Mouse (Mus musculus) naive thymus-derived CD4-positive, alpha-beta T cell, adult 2 months (primary cell): ENCODE measurements around the gene Zfyve27.

ENCODE experiments used
- DNase-seq: peaks from one replicate; pipeline ENCODE4 v3.0.0-alpha.2; 2011; ENCODE audit warnings: low read depth

Zfyve27 gene

DNA sequence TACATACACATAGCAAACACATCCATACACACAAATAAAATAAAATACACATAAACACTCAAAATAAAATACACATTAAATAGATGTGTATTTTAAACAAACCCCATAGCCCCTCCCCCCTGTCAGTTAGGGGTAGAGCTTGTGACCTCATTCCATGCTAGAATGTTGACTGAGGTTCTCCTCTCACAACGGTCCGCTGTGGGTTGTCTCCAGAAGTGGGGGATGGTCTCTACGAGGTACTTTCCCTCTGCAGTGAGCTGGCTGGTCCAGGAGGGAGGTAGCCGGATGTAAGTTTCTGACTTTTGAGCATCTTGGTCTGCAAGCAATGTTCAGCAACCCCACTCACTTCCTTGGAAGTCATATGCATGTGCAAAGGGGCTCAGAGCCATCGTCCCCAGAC lies at the start of gene Zfyve27:
Zfyve27 (plus strand) TSS at position 188 of the 400 bp plus-strand sequence.
- no peak for DNase-seq

DNA sequence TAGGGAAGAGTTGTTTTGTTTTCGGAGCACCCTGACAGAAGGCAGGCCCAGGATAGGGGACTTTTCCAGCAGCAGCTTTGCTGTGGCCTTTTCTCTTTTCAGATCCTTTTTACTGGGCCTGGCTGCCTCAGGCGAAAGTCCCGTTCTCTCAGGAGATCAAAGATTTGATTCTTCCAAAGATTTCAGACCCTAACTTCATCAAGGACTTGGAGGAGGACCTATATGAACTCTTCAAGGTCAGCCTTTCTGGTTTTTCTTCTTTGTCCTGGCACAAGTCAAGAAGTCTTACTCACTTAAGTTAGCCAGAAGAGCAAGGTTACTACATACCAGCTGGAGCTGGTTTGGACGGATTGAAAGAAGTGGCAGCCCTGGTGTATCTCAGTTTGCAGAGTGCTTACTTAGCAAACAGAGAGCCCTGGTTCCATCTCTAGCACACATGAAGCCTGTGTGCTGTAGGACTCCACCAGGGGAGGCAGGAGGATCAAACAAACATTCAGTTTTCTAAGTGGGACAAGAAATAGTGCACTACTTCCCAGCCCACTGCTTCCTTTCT lies 47.9 kb upstream of the Zfyve27 start:
- no peak for DNase-seq

DNA sequence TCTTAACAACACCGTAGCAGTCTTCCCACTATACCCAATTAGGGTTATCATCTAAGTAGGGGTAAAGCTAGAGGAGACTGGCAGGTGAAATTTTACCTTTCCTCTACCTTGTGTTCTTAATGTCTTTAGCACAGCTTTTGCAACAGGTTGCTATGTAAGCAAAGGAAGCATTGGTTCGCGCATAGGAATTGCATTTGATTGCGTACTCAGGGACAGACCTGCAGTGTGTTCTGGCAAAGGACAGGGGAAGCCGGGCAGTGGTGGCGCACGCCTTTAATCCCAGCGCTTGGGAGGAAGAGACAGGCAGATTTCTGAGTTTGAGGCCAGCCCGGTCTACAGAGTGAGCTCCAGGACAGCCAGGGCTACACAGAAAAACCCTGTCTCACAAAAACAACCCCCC lies 45.6 kb upstream of the Zfyve27 start:
- no peak for DNase-seq

DNA sequence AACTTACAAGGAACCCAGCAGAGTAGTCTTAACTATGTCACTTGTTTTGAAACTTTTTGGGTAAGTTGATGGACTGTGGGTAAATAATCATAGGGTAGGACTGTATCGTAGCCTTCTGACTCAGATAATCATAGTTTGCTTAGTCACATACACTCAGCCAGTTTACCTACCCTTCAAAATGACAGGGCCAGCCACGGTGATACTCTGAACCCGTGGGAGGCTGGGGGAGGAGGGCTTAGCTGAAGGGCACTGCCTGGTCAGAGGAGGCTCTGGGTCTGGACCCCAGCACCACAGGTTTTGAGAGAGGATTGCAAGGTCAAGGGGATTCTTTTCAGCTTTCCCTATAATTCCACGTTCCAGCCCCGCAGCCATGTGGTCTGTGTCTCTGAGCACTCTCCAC lies 45.2 kb upstream of the Zfyve27 start:
- no peak for DNase-seq

DNA sequence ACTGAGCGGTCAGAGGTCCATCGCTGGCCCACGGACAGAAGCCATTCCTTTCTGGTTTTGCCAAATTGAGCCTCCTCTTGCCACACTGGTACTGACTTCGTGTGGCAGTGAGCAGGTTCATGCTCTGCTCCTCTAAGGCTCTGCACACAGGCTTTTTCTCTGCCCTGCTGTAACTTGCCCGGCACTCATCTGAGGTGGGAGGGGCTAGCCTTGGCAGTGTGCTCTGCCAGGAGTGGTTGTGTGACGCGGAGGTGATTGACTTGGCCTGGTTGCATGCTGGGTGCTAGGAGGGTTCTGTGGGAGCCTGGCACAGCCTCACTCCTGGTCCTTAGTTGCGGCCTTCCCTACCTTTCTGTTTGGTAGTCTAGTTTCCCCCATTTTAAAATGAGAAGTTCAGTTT lies 43.3 kb upstream of the Zfyve27 start:
- DNase-seq = no peak

DNA sequence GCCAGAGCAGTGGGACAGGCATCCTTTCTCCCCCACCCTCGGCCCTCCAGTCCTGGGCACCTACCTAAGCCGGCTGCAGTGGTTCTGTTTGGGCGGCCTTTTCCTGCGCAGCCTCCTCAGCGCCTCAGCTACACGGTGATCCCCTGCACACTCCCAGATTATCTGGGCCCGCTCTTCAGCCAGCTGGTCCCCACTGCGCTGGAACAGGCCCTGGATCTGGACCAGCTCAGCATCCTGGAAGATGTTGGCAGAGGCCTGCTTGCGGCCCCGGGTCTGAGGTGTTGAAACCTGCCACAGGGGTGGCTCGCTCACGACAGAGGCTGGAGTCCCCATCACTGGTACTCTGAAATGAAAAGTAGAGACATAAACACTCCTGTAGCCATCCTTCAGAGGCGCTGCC lies 39.1 kb upstream of the Zfyve27 start:
- DNase-seq = no peak

DNA sequence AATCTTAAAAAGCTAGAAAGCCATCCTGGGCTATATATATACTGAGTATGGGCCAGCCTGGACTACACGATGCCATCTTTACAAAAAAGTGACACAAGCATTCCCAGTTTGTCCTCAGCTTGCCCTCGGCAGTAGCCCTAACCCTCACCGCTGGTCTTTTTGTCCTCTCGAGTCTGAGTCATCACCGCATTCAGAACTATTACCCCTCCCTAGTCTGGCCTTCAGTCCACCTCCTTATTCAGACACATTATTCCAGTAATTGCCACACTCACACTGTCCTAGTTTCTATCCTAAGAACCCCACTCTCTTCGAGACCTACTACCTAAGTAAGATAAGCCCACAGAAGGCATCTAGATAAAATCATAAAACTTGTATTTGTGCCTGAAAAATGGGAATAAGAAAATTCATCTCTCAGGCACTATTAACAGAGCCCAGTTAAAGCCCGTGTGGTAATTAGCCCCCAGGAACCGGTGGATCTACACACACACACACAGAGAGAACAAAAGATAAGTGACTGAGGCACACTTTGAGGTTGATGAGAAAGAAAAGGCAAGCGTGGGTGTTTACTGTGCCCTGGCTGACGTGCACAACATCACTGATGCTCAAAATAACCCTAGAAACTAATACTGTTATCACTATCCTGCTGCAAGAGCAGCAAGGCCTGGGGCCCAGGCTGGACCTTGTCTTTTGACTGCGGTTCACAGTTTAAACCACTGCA lies 38.1 kb upstream of the Zfyve27 start:
- DNase-seq = no peak

DNA sequence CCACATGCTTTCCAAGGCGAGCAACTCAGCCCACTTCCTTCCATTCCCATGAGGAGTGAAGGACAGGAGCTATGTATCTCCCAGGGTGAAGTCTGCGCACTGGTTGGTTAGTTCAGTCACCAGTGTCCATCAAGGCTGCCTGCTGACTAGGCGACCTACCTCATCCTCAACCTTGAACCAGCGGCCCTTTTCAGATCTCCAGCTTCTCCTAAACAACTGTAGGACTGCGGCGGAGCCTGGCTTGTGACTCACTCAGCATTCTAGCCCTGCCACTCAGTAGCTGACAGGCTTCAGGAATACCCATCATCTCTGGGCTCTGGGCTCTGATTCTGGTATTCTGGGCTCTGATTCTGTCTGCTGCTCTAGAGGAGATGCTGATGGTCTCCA lies 37.5 kb upstream of the Zfyve27 start:
- DNase-seq = no peak

DNA sequence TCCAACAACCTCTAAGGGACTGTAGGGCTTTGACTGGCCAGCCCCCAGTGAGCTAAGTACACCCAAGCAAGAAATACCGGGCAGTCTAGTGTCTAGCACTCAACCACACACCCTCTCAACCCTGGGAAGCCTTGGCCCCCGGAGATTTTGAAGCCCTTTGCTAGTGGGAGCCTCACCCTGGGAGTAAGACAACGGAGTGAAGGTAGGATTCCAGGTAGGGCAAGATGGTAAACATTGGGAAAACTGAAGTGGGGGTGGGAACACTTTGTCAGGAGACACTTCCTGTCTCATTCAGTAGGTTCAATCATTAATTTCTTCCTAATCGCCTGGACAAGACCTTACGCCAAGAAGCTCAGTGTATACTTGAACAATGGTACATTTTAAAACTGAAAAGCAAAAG lies 36.7 kb upstream of the Zfyve27 start:
- no peak for DNase-seq

DNA sequence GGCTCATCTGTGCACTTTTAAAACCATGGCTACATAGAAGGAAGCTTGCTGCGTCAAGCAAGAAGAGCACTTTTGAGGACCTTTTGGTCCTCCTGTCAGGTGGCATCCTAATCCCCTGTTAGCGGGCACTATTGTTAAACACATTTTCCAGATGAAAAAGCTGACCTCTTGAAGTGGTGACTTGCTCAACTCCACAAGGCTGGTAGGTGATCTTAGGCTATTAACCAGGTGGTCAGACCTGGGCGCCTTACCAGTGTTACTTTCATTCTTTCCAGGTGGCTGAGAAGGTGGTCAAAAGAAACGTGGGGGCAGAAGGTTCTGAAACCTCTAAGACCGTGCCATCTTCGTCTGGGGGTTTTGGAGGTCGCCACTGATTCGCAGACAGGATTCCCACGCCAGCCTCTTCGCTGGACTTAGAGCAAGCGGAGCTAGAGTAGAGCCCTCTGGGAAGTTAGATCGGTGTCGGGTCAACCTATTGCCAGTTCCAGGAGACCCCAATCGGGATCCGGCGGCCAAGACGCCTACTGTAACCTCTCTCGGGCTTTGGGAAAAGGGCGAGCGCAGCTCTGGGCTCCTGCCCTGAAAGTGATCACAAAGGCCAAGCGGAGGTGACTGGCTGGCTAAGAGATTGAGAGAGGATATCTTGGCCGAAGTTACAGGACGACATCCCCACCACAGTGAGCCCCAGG lies 35.6 kb upstream of the Zfyve27 start:
- peak; percentile 51 for DNase-seq

DNA sequence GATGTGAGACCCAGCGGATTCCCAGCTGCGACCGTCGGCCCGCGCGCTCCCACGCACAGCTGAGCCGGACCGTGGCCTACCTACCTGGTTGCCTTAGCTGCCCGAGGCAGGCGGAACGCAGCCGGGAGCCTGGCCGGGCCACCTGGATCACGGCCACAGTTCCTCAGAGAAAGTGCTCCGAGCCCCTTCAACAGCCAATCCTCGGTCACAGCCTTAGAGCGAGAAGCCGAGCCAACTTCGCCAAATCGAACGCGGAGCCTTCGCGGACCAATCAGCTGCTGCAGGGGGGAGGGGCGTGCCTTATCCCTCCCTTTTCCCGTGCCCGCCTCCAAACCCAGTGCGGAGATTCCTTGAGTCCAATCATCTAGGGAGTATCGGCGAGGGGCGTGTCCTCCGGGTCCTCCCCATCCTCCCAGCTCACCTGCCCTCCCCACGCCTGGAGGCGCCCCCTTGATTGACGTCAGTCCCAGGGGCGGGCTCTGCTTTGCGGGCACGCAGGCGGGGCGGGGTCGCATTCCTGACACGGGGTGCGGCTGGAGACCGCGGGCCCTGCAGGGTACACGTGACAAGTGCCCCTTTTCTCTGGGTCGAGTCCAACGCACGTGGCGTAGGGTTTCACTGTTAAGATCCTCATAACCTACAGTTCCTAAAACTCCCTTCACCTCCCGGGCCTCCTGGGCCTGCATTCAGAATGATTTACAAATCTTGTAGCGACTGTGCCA lies 34.8 kb upstream of the Zfyve27 start, which contains the start of gene Avpi1:
Avpi1 (minus strand) TSS at position 273 of the 722 bp plus-strand sequence.
- peak; percentile 95 for DNase-seq

DNA sequence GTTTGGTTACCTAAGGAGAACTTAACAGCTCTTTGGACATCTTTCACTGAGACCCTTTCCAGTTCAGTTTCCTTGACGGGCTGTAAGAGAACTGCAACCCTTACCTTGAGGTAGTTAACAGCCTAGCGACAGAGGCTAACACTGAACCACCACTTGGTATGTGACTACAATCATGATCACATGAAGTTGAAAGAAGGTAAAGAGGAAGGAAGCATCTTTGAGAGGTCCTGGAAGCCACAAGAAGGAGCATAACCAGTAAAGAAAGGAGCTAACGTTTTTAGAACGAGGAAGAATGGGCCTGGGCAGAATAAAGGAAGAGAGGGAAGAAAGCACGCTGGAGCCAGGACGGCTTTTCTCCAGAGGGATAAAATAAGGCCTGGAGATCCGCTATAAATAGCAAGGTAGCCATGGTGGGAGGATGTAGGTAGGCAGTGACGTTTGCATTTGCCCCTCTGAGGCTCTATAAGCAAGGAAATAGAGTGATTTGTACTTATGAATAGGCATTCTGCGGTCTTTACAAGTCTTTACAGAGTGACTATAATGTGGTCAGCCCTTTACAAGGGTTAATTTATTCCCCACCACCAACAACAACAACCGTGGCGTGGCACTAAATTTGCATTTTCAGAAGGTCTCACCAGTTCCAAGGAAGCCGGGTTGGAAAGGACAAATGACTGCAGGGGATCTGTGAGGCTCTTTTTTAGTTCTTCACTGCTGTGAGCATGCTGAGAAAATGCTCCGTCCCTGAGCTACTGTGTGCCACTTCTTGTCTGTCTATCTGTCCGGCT lies 34.0 kb upstream of the Zfyve27 start:
- no peak for DNase-seq

DNA sequence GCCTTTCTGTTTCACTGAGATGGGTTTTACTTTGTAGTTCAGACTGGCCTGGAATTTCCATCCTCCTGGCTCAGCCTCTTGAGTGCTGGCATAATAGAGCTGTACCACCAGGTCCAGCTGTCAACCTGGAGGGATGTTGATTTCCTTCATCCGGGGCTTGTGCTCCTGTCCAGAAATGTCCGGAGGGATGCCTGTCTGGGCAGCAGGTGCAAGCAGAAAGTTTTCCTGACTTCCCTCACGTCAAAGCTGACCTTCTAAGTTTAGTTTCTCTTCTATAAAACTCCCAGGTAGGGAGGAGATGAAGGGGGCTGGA lies 33.5 kb upstream of the Zfyve27 start:
- no peak for DNase-seq

DNA sequence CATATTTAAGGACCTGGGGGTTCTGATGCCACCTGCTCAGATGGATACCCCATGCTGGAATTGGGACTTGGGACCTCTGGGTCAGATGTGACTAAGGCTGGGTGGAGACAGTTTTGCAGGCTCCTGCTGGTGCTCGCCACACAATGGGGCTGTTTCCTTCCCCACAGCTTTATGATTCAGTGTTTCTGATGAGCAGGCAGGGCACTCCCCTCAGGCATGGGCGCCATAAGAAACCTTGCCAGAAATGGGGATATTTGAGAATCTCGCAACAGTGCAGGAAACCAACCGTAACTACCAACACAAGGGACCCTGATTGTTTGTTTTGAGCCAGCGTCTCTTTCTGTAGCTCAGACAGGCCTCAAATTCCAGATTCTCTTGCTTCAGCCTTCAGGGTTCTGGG lies 32.6 kb upstream of the Zfyve27 start:
- DNase-seq = no peak

DNA sequence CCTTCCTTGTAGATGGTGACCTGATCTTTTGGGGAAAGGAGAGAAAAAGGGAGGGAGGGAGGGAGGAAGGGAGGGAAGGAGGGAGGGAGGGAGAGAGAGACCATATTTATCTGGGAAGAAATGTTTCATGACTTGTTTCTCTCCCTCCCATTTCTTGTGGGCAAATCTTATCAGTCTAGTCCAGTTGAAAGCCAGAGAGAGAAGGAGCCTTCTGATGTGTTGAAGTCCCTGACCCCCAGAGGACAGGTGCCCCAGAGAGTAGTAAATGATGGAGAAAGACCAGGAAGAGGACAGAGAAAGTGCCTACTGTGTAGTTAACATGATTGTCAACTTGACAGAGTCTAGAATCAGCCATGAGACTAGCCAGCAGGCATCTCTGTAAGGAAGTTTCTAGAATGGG lies 28.7 kb upstream of the Zfyve27 start:
- no peak for DNase-seq

DNA sequence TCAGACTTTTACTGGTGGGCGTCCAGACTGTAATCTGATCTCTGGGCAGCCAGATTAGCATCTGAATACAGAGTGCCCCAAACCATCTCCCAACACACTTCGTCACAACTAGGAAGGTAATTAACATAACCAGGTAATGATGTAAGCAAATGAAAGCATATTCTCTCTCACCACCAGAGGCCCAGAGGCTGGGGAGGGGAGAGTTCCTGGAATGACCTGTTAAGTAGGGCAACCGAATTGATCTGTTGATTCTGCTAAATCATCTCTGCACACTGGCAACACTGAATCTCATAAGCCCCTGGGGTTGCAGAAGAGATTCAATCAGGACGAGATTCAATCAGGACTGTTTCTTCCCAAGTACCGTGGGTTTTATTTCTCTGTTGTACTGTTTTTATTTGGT lies 27.6 kb upstream of the Zfyve27 start:
- DNase-seq = no peak

DNA sequence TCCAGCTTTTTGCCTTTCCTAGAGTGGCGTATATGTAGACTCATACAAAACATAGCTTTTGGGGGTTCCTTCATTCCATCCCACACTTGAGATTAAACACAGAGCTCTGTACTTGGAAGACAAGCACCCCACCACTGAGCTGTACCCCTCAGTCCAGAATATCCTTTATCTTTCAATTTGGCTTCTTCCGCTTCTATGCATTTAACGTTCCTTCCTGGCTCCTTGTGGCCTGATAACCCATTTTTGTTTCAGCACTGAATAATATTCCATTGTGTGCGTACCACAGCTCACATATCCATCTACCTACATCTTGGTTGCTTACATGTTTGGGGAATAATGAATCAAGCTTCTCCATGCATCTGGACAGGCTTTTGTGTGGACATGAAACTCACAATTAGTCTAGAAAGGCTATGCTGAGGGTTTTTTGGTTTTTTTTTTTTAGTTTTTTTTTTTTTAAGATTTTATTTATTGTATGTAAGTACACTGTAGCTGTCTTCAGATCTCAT lies 26.5 kb upstream of the Zfyve27 start:
- DNase-seq = no peak

DNA sequence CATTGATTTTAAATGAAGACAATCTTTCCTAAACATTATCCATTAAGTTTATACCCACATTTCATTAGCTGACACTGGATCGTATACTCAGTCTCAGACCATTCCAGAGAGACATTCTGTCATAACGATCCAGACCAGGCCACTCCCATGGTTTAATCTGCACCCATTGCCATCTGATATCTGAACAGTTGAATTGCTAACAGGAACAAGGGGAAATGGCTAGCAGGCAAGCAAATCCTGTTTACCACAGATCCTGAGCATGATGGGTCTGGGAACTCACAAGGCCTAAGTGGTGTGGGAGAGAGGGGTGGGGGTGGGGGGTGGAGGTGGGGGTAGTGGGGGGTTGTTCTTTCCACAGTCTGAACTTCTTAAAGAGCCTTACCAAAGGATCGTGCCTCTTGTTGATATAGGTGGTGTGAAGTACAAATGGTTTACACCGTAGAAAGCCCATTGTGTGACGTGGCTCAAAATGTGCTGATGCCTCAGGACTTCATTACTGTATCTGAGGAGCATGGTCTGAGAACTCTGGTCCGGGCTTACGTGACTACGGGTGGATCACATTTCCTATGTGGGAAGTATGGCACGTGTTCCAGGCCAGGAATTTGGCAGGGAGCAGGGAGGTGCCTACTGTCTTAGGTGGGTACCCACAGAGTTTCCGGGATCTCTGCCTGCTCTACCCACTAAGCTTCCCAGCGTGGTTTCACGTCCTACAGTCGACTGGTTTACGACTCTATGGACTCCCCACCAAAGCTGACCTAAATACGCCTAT lies 25.1 kb upstream of the Zfyve27 start:
- DNase-seq = no peak

DNA sequence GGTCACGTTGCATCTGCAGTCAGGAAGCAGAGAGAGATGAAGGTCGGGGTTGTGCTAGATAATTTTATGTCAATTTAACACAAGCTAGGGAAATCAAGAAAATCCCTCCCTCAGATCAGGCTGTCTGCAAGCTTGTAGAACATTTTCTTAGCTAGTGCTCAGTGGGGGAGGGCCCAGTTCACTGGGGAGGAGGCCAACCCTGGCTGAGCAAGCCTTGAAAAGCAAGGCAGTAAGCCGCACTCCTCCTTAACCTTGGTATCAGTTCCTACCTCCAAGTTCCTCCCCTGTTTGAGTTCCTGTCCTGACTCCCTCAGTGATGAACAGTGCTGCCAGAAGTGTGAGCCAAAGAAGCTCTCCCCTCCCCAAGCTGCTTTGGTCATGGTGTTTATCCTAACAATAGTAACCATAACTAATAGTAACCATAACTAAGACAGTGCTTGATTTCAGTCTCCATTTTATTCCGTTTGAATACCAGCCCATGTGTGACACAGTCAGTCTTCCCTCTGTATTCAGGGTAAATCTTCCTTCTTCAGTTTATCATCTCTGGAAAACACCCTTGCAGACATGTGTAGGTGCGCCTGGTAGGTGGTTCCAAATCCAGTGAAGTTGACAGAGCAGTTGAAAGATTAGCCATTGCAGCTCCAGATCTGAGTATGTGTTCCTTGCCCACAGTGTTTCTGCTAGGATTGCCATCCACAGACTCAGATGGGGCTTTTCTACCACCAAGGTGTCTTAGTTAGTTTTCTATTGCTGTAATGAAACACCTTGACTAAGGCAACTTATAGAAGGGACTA lies 23.8 kb upstream of the Zfyve27 start:
- DNase-seq = no peak

DNA sequence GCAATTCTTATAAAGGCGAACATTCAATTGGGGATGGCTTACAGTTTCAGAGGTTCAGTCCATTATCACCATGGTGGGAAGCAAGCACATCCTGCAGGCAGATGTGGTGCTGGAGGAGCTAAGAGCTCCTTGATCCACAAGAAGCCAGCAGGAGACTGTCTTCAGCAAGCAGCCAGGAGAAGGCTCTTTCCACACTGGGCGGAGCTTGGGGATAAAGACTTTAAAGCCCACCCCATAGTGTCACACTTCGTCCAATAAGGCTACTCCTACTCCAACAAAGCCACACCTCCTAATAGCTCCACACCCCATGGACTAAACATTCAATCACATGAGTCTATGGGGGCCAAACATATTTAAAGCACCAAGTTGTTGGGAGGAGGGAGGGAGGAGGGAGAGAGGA lies 21.8 kb upstream of the Zfyve27 start:
- DNase-seq = no peak
